Mouse (Mus musculus): ENCODE data around the gene Mylk4.

Mylk4 gene

GRCm38 (mm10) chr13:32706651-32707288 lies 77.0 kb downstream of the Mylk4 start:
- no peak for DNase-seq (ENCODE audit: low spot score)

DNA sequence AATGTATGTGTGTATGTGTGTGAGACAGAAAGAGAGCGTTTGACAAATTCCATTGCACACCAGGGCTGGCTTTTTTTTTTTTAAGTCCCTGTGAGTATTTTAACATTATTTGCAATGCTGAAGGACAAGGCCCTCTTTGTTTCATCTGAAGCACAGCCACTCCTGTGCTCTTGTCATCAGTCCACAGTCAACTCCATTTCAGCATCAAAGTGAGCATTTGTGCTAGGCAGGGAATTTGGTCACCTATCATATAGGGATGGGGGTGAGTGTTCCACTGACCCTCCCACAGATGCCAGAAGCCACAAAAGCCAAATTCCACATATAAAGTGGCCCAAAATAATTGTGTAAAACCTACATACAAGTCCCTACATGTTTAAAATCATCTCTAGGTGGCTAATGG lies 78.4 kb downstream of the Mylk4 start:
- no peak for DNase-seq (ENCODE audit: low spot score)

GRCm38 (mm10) chr13:32704911-32705310 lies 78.8 kb downstream of the Mylk4 start:
- DNase-seq (ENCODE audit: low spot score): no peak

GRCm38 (mm10) chr13:32701564-32701963 lies 82.2 kb downstream of the Mylk4 start:
- DNase-seq (ENCODE audit: low spot score): no peak

GRCm38 (mm10) chr13:32699376-32699775 lies 84.4 kb downstream of the Mylk4 start:
- no peak for DNase-seq (ENCODE audit: low spot score)

- no peak for DNase-seq (ENCODE audit: low spot score)
These were observed 84.8 kb downstream of the Mylk4 start for GRCm38 (mm10) chr13:32698956-32699355.

- DNase-seq (ENCODE audit: low spot score): no peak
These were observed 89.8 kb downstream of the Mylk4 start for GRCm38 (mm10) chr13:32693886-32694455.

DNA sequence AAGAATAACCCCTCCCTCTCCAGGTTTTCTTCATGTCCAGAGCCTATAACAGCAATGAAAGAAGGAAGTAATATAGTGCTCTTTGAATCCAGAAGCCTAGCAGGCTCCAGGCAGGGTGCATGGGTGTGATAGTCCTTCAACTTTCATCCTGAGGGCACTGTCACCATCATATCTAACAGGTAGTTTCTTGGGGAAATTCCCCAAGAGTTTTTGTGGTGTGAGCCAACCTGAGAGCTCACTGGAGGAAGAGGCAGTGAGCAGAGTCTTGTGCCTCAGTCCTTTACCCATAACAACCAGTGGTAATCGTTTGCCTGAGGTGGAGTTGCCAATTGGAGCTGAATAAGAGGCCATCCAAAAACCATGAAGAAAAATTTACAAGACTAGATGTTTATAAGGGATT lies 91.2 kb downstream of the Mylk4 start:
- DNase-seq (ENCODE audit: low spot score): no peak

- no peak for DNase-seq (ENCODE audit: low spot score)
These were observed 93.5 kb downstream of the Mylk4 start for GRCm38 (mm10) chr13:32690279-32690678.

- peak; percentile 31 for DNase-seq (ENCODE audit: low spot score)
These were observed 102.8 kb downstream of the Mylk4 start for GRCm38 (mm10) chr13:32680868-32681515.

DNA sequence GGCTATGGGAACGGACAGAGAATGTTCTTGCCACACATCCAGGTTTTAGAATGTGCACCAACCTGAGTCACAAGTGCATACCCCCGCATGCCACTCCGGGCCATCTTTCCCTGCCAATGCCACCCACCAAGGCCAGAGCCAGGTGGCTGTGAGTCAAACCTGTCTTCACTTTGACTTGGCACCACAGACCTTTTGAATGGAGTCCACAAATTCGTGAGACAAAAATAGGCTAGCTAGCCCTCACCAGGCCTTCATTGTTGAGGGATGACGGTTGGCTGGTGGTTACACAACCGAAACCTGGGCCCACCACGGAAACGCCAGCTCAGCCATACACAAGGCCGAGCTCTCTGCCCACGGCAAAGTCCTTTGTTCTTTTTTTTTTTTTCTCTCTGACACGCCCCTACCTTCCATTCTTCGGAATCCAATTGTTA lies 103.6 kb downstream of the Mylk4 start:
- no peak for DNase-seq (ENCODE audit: low spot score)

DNA sequence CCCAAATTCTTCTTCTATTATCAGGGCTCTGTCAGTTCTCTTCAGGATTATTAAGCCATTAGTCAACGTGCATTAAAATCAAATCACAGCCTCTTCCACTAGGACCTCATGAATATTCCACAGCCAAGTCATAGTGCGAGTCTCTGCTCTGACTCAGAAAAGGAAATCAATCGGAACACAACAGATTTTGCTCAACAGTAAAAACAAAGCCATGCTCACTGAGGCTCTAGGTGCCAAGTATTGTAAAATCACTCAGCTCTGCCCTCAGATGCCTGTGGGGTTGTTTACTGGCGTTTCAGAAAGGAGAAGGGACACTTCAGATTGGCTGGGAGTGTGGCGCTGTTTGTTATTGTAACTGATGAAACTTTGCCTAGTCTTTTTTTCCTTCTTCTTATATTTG lies 104.8 kb downstream of the Mylk4 start:
- DNase-seq (ENCODE audit: low spot score): no peak

DNA sequence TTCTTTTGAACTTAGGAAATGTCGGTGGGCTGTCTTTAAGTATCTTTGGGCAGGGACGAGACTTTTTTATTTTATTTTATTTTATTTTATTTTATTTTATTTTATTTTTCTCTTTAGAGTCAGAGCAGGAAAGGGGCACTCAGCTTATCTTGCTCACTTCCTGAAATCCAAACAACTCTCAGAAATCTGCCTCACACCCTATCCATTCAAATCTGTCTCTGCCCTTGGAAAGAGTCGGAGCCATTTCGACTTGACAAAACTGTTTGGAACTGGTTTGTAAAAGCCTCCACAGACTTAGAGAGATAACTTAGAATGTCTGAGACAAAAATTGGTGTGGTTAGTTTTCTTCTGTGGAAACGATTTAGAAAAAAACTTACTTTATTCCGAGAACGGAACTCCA lies 113.0 kb downstream of the Mylk4 start:
- DNase-seq (ENCODE audit: low spot score): no peak

GRCm38 (mm10) chr13:32668296-32668695 lies 115.5 kb downstream of the Mylk4 start:
- DNase-seq (ENCODE audit: low spot score): no peak

DNA sequence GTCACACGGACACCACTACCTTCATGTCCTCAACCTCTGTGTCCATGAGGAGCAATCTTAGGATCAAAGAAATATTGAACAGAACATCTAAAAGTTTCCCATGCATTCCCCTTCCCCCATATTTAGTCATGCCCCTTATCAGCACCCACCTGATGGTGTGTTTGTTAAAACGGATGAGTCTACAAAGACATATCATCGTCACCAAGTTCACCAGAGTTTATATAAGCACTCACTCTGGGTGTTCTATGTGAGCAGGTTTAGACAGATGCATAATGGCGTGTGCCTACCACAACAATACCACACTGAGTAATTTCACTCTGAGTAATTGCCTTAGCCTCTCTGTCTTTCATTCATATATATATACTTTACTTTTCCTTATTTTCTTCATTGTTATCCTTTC lies 116.4 kb downstream of the Mylk4 start:
- DNase-seq (ENCODE audit: low spot score): no peak

- DNase-seq (ENCODE audit: low spot score): no peak
These were observed 121.7 kb downstream of the Mylk4 start for GRCm38 (mm10) chr13:32662041-32662440.

DNA sequence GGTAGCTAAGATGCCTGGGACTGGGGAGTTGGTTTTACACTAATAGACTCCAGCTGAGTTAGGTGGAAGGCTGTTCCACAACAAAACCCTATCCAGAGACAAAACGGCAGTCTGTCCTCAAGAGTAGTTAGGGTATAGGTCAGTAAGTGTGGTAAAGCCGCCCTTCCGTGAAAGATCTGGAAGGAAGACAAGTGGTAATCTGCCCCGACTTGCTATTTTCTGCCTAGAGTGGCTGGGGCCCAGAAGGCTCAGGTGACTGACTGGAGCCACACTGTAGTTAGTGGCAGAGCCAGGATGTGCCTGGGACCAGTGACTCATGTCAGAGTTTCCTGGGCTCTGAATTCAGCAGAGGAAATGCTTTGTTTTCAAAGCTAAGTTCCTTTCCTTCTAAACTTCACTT lies 123.5 kb downstream of the Mylk4 start:
- DNase-seq (ENCODE audit: low spot score): no peak

DNA sequence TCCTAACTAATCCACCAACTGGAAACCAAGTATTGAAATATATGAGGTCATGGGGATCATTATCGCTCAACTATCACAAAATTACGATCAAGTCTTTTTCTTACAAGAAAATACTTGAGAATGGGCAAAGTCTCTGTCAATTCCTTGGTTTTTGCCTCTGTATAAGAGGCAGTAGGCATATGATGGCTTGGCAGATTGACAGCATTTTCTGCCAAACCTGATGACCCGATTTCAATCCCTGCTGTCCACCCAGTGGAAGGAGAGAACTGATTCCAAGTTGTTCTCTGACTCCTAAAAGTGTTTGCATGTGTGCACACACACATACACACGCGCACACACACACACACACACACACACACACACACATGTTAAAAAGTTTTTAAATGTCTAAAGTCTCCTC lies 124.5 kb downstream of the Mylk4 start:
- DNase-seq (ENCODE audit: low spot score): no peak

DNA sequence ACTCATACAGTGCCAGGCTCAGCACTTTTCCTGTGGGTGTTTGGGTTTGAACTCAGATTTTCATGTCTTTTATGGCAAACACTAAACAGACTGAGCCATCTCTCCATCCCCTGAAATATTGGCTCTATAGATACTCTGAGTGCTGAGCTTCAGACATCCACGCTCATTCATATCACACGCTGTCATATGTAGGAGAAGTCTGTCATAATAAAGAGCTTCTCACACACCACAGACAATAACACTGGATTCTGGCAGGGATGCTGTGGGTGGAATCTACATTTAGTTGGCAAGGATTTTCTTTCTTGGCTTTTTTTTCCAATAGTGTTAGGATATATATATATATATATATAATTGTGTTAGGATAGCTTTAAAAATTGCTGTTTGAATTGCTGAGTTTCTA lies 126.2 kb downstream of the Mylk4 start:
- no peak for DNase-seq (ENCODE audit: low spot score)

Measured in ovary, postnatal 36 days (tissue).